Mouse (Mus musculus) kidney, embryonic 16.5 days (tissue): Measurements from ENCODE around the gene Col4a3bp. TPM values are rescaled to one million over a fixed set of nuclear protein-coding genes. Genes with fewer than 3 reads are reported as not detected.

Source experiments
- ATAC-seq: fragments of 200-750 bp; cut with Nextera tagmentation; 2 replicates; pipeline ENCODE4 v1.8.0; 2017; ENCODE audit warnings: moderate TSS enrichment; ENCODE audit not compliant: low FRiP score, low TSS enrichment
- H3K27ac ChIP-seq: fragments of 300-500 bp; sonication (generic); 2 replicates; pipeline ENCODE4 v1.5.1; 2014; ENCODE audit warnings: low read length
- H3K27me3 ChIP-seq: fragments of 300-500 bp; sonication (generic); 2 replicates; pipeline ENCODE4 v1.6.1; 2014; ENCODE audit warnings: low read length, control low read depth, mixed read lengths; ENCODE audit not compliant: insufficient read depth
- H3K36me3 ChIP-seq: fragments of 300-500 bp; sonication (generic); 2 replicates; pipeline ENCODE4 v1.6.1; 2014; ENCODE audit warnings: low read length, control low read depth, mixed read lengths; ENCODE audit not compliant: insufficient read depth
- H3K4me1 ChIP-seq: fragments of 300-500 bp; sonication (generic); 2 replicates; pipeline ENCODE4 v1.6.1; 2014; ENCODE audit warnings: low read length, control low read depth, mixed read lengths; ENCODE audit not compliant: insufficient read depth
- H3K4me2 ChIP-seq: fragments of 300-500 bp; sonication (generic); replicated peaks from 2 replicates; pipeline ENCODE4 v1.6.1; 2014; ENCODE audit warnings: low read depth, low read length
- H3K4me3 ChIP-seq: fragments of 300-500 bp; sonication (generic); 2 replicates; pipeline ENCODE4 v1.5.1; 2014; ENCODE audit warnings: mild to moderate bottlenecking, low read length
- H3K9ac ChIP-seq: fragments of 300-500 bp; sonication (generic); replicated peaks from 2 replicates; pipeline ENCODE4 v1.6.1; 2014; ENCODE audit warnings: low read length
- H3K9me3 ChIP-seq: fragments of 300-500 bp; sonication (generic); 2 replicates; pipeline ENCODE4 v1.6.1; 2016; ENCODE audit warnings: low read length, control low read depth
- WGBS: fragments of 180-500 bp; shearing (Covaris S2); extraction: QIAGEN DNeasy Blood & Tissue Kit; methylation state at CpG from one replicate; pipeline ENCODE4 v1.1.7; 2014; 5-methylcytosine and 5-hydroxymethylcytosine counted together
- polyA plus RNA-seq: library from polyadenylated mRNA; unstranded; fragments of >200 nt; fragmentation: Nextera tagmentation; extraction: Ambion mirVana; gene quantifications from 2 replicates; pipeline ENCODE4 v1.2.1, GENCODE M21; 2015

The Col4a3bp gene
- 8.0 and 9.3 TPM in 2 replicates for polyA plus RNA-seq

- peak within 1 kb of the TSS; percentile 86 for H3K4me2 ChIP-seq
- H3K4me3 ChIP-seq: peak within 1 kb of the TSS; percentile 98
- peak; percentile 99 for ATAC-seq
- WGBS: under 1% methylated on average over 42 of the region's 50 CpGs
- H3K4me1 ChIP-seq: peaks cover 6% of the 10 kb centered on the region; the same call in 1 of the 2 replicates
- no peaks in the 10 kb centered on the region for H3K36me3 ChIP-seq
- H3K9me3 ChIP-seq: no peaks in the 10 kb centered on the region
- H3K27ac ChIP-seq: peak within 1 kb of the TSS; percentile 91
- H3K9ac ChIP-seq: peak within 1 kb of the TSS; percentile 88
- H3K27me3 ChIP-seq: no peaks in the 10 kb centered on the region
These were observed at the start of gene Col4a3bp, which contains the start of gene Polk for GRCm38 (mm10) chr13:96542081-96542889. TSS of gene Col4a3bp (plus strand) at chr13:96542618. TSS of gene Polk (minus strand) at chr13:96542579.

GRCm38 (mm10) chr13:96496630-96497029 lies 45.8 kb upstream of the Col4a3bp start:
- no peak overlapping the region for H3K9ac ChIP-seq
- ATAC-seq: no peak
- H3K4me2 ChIP-seq: no peak overlapping the region
- no peaks in the 10 kb centered on the region for H3K9me3 ChIP-seq
- H3K4me1 ChIP-seq: no peaks in the 10 kb centered on the region
- H3K36me3 ChIP-seq: 0 out of 2 replicates have a peak, but pooled peaks cover 4% of the 10 kb centered on the region
- no peak overlapping the region for H3K27ac ChIP-seq
- no peak overlapping the region for H3K4me3 ChIP-seq
- H3K27me3 ChIP-seq: no peaks in the 10 kb centered on the region
- WGBS: 80% methylated on average over 8 of the region's 8 CpGs

- Histone ChIP-seq H3K9ac (no peak overlapping the region), H3K36me3 (0 out of 2 replicates have a peak, but pooled peaks cover 4% of the 10 kb centered on the region), H3K4me2 (no peak overlapping the region), H3K27me3 (no peaks in the 10 kb centered on the region), H3K27ac (no peak overlapping the region), H3K4me1 (no peaks in the 10 kb centered on the region), H3K9me3 (no peaks in the 10 kb centered on the region), H3K4me3 (no peak overlapping the region)
- no peak for ATAC-seq
- WGBS: 85% methylated on average over 2 of the region's 2 CpGs
These were observed 42.5 kb upstream of the Col4a3bp start for GRCm38 (mm10) chr13:96499891-96500290.

- Histone ChIP-seq H3K4me2 (no peak overlapping the region), H3K27me3 (no peaks in the 10 kb centered on the region), H3K36me3 (peaks cover 8% of the 10 kb centered on the region; the same call in 1 of the 2 replicates), H3K27ac (no peak overlapping the region), H3K9me3 (no peaks in the 10 kb centered on the region), H3K9ac (no peak overlapping the region), H3K4me3 (no peak overlapping the region), H3K4me1 (no peaks in the 10 kb centered on the region)
- WGBS: 84% methylated on average over 4 of the region's 4 CpGs
- ATAC-seq: no peak
These were observed 36.8 kb upstream of the Col4a3bp start for GRCm38 (mm10) chr13:96505661-96506060.

GRCm38 (mm10) chr13:96506313-96506712 lies 36.1 kb upstream of the Col4a3bp start:
- H3K36me3 ChIP-seq: peaks cover 5% of the 10 kb centered on the region; the same call in 1 of the 2 replicates
- H3K9ac ChIP-seq: no peak overlapping the region
- H3K9me3 ChIP-seq: no peaks in the 10 kb centered on the region
- no peak for ATAC-seq
- H3K4me2 ChIP-seq: no peak overlapping the region
- H3K4me1 ChIP-seq: peaks cover 3% of the 10 kb centered on the region; the same call in 1 of the 2 replicates
- H3K27ac ChIP-seq: no peak overlapping the region
- no peaks in the 10 kb centered on the region for H3K27me3 ChIP-seq
- 61% methylated on average over 6 of the region's 6 CpGs for WGBS
- H3K4me3 ChIP-seq: no peak overlapping the region

- no peak for ATAC-seq
- Histone ChIP-seq H3K4me1 (peaks cover 12% of the 10 kb centered on the region; the same call in 1 of the 2 replicates), H3K4me3 (no peak overlapping the region), H3K27me3 (no peaks in the 10 kb centered on the region), H3K27ac (no peak overlapping the region), H3K4me2 (no peak overlapping the region), H3K9me3 (no peaks in the 10 kb centered on the region), H3K9ac (no peak overlapping the region), H3K36me3 (peaks cover 5% of the 10 kb centered on the region; the same call in 1 of the 2 replicates)
- WGBS: 88% methylated on average over 4 of the region's 4 CpGs
These were observed 34.9 kb upstream of the Col4a3bp start for GRCm38 (mm10) chr13:96507541-96507940.

- Histone ChIP-seq H3K36me3 (peaks cover 5% of the 10 kb centered on the region; the same call in 1 of the 2 replicates), H3K27ac (peak overlapping the region; percentile 53; the same call in 1 of the 2 replicates), H3K9ac (no peak overlapping the region), H3K4me1 (peaks cover 12% of the 10 kb centered on the region; the same call in 1 of the 2 replicates), H3K27me3 (no peaks in the 10 kb centered on the region), H3K4me2 (no peak overlapping the region), H3K9me3 (no peaks in the 10 kb centered on the region), H3K4me3 (no peak overlapping the region)
- WGBS: 77% methylated on average over 13 of the region's 13 CpGs
- ATAC-seq: no peak
These were observed 31.8 kb upstream of the Col4a3bp start for GRCm38 (mm10) chr13:96510635-96511034.

GRCm38 (mm10) chr13:96511262-96511661 lies 31.2 kb upstream of the Col4a3bp start:
- peaks cover 12% of the 10 kb centered on the region; the same call in 1 of the 2 replicates for H3K4me1 ChIP-seq
- 77% methylated on average over 1 of the region's 1 CpGs for WGBS
- ATAC-seq: no peak
- H3K9ac ChIP-seq: no peak overlapping the region
- H3K36me3 ChIP-seq: peaks cover 7% of the 10 kb centered on the region; the same call in 1 of the 2 replicates
- no peak overlapping the region for H3K4me2 ChIP-seq
- no peak overlapping the region; the same call in 1 of the 2 replicates for H3K27ac ChIP-seq
- H3K27me3 ChIP-seq: no peaks in the 10 kb centered on the region
- H3K9me3 ChIP-seq: no peaks in the 10 kb centered on the region
- H3K4me3 ChIP-seq: no peak overlapping the region

- no peaks in the 10 kb centered on the region for H3K9me3 ChIP-seq
- 41% methylated on average over 5 of the region's 5 CpGs for WGBS
- H3K4me1 ChIP-seq: peaks cover 12% of the 10 kb centered on the region; the same call in 1 of the 2 replicates
- H3K9ac ChIP-seq: no peak overlapping the region
- no peak for ATAC-seq
- no peak overlapping the region for H3K4me2 ChIP-seq
- peak overlapping the region; percentile 21; the same call in 1 of the 2 replicates for H3K27ac ChIP-seq
- H3K27me3 ChIP-seq: no peaks in the 10 kb centered on the region
- no peak overlapping the region for H3K4me3 ChIP-seq
- H3K36me3 ChIP-seq: peaks cover 9% of the 10 kb centered on the region; the same call in 1 of the 2 replicates
These were observed 30.5 kb upstream of the Col4a3bp start for GRCm38 (mm10) chr13:96511893-96512292.
